Mouse (Mus musculus): ENCODE data around the gene Dleu7. TPM values are rescaled to one million over a fixed set of nuclear protein-coding genes. Genes with fewer than 3 reads are reported as not detected.

The Dleu7 gene
- polyA plus RNA-seq, 2 experiments = 0.07 TPM; not detected in 1

DNA sequence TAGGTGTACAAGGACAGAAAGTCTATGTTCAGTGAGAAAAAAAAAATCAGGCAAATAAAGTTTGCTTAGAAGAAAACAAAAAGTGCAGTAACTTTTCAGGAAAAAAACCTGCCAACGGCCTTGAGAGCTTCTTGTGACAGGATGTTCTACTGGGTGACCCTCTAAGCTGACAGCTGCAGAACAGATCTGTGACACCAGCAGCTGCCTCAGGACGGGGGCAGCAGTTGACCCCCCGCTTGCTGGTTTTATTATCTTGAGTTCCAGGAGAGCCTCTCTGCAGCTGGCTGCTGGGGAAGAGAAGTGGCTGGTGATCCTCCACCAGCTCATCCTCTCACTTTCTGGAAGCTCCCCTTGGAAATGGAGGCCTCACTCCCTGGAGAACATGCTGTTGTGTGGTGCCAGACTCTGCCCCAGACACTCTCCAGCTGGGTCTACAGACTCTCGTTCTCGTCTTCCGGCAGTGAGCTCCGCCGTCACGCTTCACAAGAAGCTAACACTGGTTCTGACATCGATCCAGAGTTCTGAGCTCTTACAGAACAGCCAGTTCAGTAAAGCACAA is 33.8 kb downstream of the Dleu7 start:
- H3K9me3 ChIP-seq (ENCODE audit: control insufficient read depth, low read length) = no peaks in the 10 kb centered on the region
- TF ChIP-seq CTCF (IDR thresholded peaks at IDR 0.05; ENCODE audit: low read depth) (no peak), EP300 (IDR thresholded peaks at IDR 0.05; ENCODE audit: low read depth) (no peak)
- no peak overlapping the region for H3K9ac ChIP-seq (replicated peaks)
- H3K27ac ChIP-seq = no peak overlapping the region
- H3K4me1 ChIP-seq (replicated peaks; ENCODE audit: control insufficient read depth in 2 of 2, insufficient read depth in 2 of 2, low read length in 1 of 2) = peaks cover 0 to 7% of the 10 kb centered on the region in 2 experiments; a peak in 1 of 4 replicates
- ATAC-seq (ENCODE audit: insufficient read depth) = no peak
- no peak overlapping the region for H3K4me2 ChIP-seq (ENCODE audit: low read depth)
- no peaks in the 10 kb centered on the region for H3K27me3 ChIP-seq (ENCODE audit: control insufficient read depth, insufficient read depth, low read length)
- 52% methylated on average over 10 of the region's 10 CpGs for WGBS (ENCODE audit: insufficient replicate concordance)
- no peaks in the 10 kb centered on the region for H3K36me3 ChIP-seq (replicated peaks; ENCODE audit: control insufficient read depth, insufficient read depth, low read depth)
- no peak for DNase-seq (ENCODE audit: low read depth in 3 of 3, low spot score in 3 of 3)
- H3K4me3 ChIP-seq (ENCODE audit: insufficient read depth in 1 of 2, low read depth in 2 of 2, low read length in 2 of 2) = no peak overlapping the region

- 22% methylated on average over 6 of the region's 6 CpGs for WGBS (ENCODE audit: insufficient replicate concordance)
- TF ChIP-seq EP300 (IDR thresholded peaks at IDR 0.05; ENCODE audit: low read depth) = no peak
- TF ChIP-seq CTCF (IDR thresholded peaks at IDR 0.05; ENCODE audit: low read depth) = no peak
Measured at GRCm38 (mm10) chr14:62258125-62258524, 34.7 kb downstream of the Dleu7 start.

DNA sequence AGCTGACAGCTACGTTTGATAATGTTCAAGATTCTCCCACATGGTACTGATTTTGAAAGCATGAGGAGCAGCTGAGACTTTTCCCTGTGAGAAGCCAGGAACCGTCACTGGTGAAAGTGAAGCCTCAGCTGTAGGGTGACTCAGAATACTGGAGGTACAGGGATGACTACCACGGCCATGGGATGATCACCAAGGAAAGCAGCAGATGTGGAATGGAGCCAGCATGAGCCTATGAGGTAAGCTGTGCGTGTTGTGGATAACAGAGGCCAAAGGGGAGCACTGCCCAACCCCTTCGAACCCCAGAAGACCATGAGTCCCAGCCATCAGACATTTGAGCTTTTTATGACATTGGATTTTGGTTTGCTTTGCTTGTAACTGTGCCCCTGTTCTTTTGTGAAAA is 36.8 kb downstream of the Dleu7 start:
- no peak overlapping the region for H3K4me2 ChIP-seq (ENCODE audit: low read depth)
- no peak overlapping the region for H3K4me3 ChIP-seq (ENCODE audit: insufficient read depth in 1 of 2, low read depth in 2 of 2, low read length in 2 of 2)
- no peaks in the 10 kb centered on the region for H3K36me3 ChIP-seq (replicated peaks; ENCODE audit: control insufficient read depth, insufficient read depth, low read depth)
- no peak for TF ChIP-seq EP300 (IDR thresholded peaks at IDR 0.05; ENCODE audit: low read depth)
- H3K4me1 ChIP-seq (replicated peaks; ENCODE audit: control insufficient read depth in 2 of 2, insufficient read depth in 2 of 2, low read length in 1 of 2) = peaks cover 0 to 7% of the 10 kb centered on the region in 2 experiments; a peak in 1 of 4 replicates
- no peaks in the 10 kb centered on the region for H3K9me3 ChIP-seq (ENCODE audit: control insufficient read depth, low read length)
- H3K27me3 ChIP-seq (ENCODE audit: control insufficient read depth, insufficient read depth, low read length) = no peaks in the 10 kb centered on the region
- WGBS (ENCODE audit: insufficient replicate concordance) = 53% methylated on average over 5 of the region's 5 CpGs
- H3K27ac ChIP-seq = no peak overlapping the region
- ATAC-seq (ENCODE audit: insufficient read depth) (no peak), DNase-seq (ENCODE audit: low read depth in 3 of 3, low spot score in 3 of 3) (no peak)
- no peak overlapping the region for H3K9ac ChIP-seq (replicated peaks)

More at GRCm38 (mm10) chr14:62258125-62258524, 34.7 kb downstream of the Dleu7 start:
- H3K36me3 ChIP-seq (replicated peaks; ENCODE audit: control insufficient read depth, insufficient read depth, low read depth) = no peaks in the 10 kb centered on the region
- no peak overlapping the region for H3K4me3 ChIP-seq (ENCODE audit: insufficient read depth in 1 of 2, low read depth in 2 of 2, low read length in 2 of 2)
- H3K4me1 ChIP-seq (replicated peaks; ENCODE audit: control insufficient read depth in 2 of 2, insufficient read depth in 2 of 2, low read length in 1 of 2) = peaks cover 0 to 7% of the 10 kb centered on the region in 2 experiments; a peak in 1 of 4 replicates
- no peak for DNase-seq (ENCODE audit: low read depth in 3 of 3, low spot score in 3 of 3)
- no peaks in the 10 kb centered on the region for H3K27me3 ChIP-seq (ENCODE audit: control insufficient read depth, insufficient read depth, low read length)
- ATAC-seq (ENCODE audit: insufficient read depth) = no peak
- no peaks in the 10 kb centered on the region for H3K9me3 ChIP-seq (ENCODE audit: control insufficient read depth, low read length)
- H3K27ac ChIP-seq = no peak overlapping the region
- no peak overlapping the region for H3K9ac ChIP-seq (replicated peaks)
- H3K4me2 ChIP-seq (ENCODE audit: low read depth) = no peak overlapping the region

DNA sequence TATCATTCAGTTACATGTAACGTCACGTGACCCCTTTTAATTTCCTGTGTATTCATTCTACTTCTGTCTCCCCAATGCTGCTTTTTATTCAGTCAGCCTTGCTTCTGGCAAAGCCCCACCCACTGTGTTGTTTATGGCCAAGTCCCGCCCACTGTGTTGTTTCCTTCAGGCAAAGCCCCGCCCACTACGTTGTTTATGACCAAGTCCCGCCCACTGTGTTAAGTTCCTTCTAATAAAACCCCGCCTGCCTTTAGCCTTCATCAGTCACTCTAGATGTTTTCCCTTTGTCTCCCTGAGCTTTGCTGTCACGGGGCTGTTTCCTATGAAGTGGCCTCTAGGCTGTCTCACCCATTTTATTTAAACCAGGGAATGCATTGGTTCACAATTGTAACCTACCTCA is 38.5 kb downstream of the Dleu7 start:
- 39% methylated on average over 8 of the region's 8 CpGs for WGBS (ENCODE audit: insufficient replicate concordance)
- H3K4me3 ChIP-seq (ENCODE audit: insufficient read depth in 1 of 2, low read depth in 2 of 2, low read length in 2 of 2) = no peak overlapping the region
- H3K4me2 ChIP-seq (ENCODE audit: low read depth) = no peak overlapping the region
- H3K27me3 ChIP-seq (ENCODE audit: control insufficient read depth, insufficient read depth, low read length) = no peaks in the 10 kb centered on the region
- no peak overlapping the region for H3K27ac ChIP-seq
- no peaks in the 10 kb centered on the region for H3K9me3 ChIP-seq (ENCODE audit: control insufficient read depth, low read length)
- TF ChIP-seq EP300 (IDR thresholded peaks at IDR 0.05; ENCODE audit: low read depth) (no peak), CTCF (IDR thresholded peaks at IDR 0.05; ENCODE audit: low read depth) (no peak)
- peaks cover 0 to 7% of the 10 kb centered on the region in 2 experiments; a peak in 1 of 4 replicates for H3K4me1 ChIP-seq (replicated peaks; ENCODE audit: control insufficient read depth in 2 of 2, insufficient read depth in 2 of 2, low read length in 1 of 2)
- DNase-seq (ENCODE audit: low read depth in 3 of 3, low spot score in 3 of 3) = no peak
- ATAC-seq (ENCODE audit: insufficient read depth) = no peak
- no peak overlapping the region for H3K9ac ChIP-seq (replicated peaks)
- no peaks in the 10 kb centered on the region for H3K36me3 ChIP-seq (replicated peaks; ENCODE audit: control insufficient read depth, insufficient read depth, low read depth)

GRCm38 (mm10) chr14:62251999-62252398 is 40.8 kb downstream of the Dleu7 start:
- no peaks in the 10 kb centered on the region for H3K9me3 ChIP-seq (ENCODE audit: control insufficient read depth, low read length)
- H3K27ac ChIP-seq = no peak overlapping the region
- H3K4me2 ChIP-seq (ENCODE audit: low read depth) = no peak overlapping the region
- ATAC-seq (ENCODE audit: insufficient read depth) (no peak), DNase-seq (ENCODE audit: low read depth in 3 of 3, low spot score in 3 of 3) (peak; percentile 14 to 27 (median 23))
- no peaks in the 10 kb centered on the region for H3K36me3 ChIP-seq (replicated peaks; ENCODE audit: control insufficient read depth, insufficient read depth, low read depth)
- H3K4me3 ChIP-seq (ENCODE audit: insufficient read depth in 1 of 2, low read depth in 2 of 2, low read length in 2 of 2) = no peak overlapping the region
- H3K9ac ChIP-seq (replicated peaks) = no peak overlapping the region
- WGBS (ENCODE audit: insufficient replicate concordance) = 5% methylated on average over 4 of the region's 4 CpGs
- H3K27me3 ChIP-seq (ENCODE audit: control insufficient read depth, insufficient read depth, low read length) = no peaks in the 10 kb centered on the region
- TF ChIP-seq EP300 (IDR thresholded peaks at IDR 0.05; ENCODE audit: low read depth) (no peak), CTCF (IDR thresholded peaks at IDR 0.05; ENCODE audit: low read depth) (peak; percentile 77)
- H3K4me1 ChIP-seq (replicated peaks; ENCODE audit: control insufficient read depth in 2 of 2, insufficient read depth in 2 of 2, low read length in 1 of 2) = no peaks in the 10 kb centered on the region

Data from liver, embryonic 14.5 days (tissue).